Mouse (Mus musculus) v-Abl transformed pro-B cells (cell line): ENCODE results near the gene Cry1.

Experiments
- in situ Hi-C, 2 experiments: fragments of 400-800 bp; cut with MboI; formaldehyde crosslinking; loops; one replicate each; pipeline ENCODE4 v1.15.1; 2025; ENCODE audit not compliant: unreplicated experiment in 2 of 2

The Cry1 gene

DNA sequence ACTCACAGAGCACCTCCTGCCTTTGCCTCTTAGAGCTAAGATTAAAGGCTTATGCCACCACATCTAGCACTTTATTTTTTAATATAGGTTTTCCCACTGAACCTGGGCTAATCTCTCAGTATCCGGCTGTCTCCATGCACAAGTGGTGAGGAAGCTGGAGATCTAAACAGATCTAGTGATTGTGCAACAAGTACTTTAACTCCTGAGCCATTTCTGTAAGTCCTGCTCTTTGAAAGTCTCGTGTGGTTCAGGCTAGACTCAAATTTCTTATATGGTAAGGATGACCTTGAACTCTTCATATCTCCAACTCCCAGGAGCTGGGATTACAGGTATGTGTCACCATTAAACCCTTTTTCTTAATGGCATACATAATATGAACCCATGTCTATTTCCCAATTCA lies 8.2 kb downstream of the Cry1 start:
- in situ Hi-C loops: loop anchor here in 1 of 2 experiments (25.0 kb wide), 1 partner anchor 736 kb away; the partner anchor contains the start of gene Prdm4

DNA sequence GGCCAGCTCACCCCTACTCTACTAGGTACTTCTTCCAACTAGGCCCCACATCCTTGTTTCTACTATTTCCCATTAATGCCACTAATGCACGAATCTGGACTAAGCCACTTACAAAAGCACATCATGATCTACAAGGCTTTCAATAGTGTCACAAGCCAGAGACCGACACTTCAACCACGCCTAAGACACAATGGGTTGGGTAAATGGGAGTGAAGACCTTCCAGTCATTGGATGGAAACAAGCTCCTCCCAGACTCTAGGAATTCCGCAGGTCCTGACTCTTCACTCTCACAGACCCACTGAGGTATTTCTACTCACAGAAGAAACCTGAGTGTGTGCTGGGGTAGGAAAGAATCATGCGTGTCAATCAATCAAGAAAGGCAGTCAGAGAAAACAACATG lies 19.6 kb downstream of the Cry1 start:
- in situ Hi-C loops: no loop called here

DNA sequence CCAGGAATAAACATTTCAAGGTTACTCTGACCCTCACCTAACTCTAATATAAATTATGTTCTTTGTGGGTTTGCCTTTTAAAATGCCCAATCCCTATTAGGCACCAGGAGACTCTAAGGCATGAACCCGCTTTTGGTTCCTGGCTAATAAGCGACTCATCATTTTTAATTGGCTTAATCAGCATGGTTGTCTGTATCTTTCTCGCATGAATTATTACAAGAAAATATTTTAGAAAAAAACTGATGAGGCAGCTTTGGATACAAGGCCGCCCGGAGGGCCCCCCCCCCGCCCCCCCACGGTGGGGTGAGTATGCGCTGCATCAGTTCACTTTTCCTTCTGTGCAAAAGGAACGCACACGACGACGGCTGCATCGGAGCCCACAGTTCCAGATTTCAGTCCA lies 20.1 kb downstream of the Cry1 start:
- in situ Hi-C loops: no loop called here

DNA sequence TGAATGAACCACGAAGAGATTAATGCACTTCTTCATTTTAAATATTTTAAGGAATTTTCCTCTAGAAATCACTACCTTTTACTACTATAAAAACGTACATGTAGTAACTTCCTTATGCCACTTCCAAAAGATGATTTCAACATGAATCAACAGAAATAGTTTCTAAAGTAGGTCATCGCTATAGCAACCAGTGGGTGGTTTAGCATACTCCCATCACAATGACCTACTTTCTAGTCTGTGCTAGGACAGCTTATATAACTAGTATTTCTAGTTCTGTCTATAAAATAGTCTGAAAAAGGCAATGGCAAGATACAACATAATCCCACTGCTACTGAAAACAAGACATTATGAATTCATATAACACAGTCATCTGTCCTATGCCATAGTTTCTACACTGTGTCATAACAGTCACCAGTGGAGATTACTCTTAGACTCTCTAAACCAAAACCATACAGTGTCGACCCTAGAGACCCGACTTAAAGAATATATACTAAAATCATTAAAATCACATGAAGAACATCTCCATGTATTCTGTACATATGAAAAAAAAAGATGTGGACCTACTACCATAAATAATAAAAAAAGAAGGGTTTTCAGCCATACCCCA lies 23.0 kb downstream of the Cry1 start:
- in situ Hi-C loops: no loop called here

DNA sequence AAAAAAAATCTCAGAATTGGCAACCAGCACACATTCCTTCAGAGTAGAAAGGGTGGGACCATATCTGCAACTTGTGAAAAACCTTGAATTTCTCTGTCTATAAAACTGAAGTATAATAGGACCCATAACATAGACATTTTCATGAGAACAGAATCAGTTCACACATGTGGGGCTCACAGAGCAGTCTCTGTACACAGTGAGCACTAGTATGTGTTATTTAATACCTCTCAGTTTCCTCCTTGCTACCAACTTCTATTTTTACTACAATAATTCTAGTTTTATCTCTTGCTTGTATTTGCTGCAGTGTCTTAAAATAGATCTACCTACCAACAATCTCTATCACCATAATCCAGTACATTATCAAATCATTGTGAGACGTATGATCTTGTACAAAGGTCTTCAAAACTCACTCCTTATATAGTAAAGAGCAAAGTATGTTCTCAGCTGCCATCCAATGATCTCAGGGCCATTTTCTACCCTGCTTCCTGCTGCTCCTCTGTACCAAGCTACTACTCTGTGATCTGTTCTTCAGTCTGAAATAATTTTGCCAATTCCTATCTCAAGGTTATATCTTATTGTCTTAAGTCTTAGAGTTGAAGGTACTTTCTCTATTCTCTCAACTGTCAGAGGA lies 24.8 kb downstream of the Cry1 start:
- in situ Hi-C loops: loop anchor here in 1 of 2 experiments (10.0 kb wide), 2 partner anchors 495 to 1305 kb away; no protein-coding TSS in a partner anchor

DNA sequence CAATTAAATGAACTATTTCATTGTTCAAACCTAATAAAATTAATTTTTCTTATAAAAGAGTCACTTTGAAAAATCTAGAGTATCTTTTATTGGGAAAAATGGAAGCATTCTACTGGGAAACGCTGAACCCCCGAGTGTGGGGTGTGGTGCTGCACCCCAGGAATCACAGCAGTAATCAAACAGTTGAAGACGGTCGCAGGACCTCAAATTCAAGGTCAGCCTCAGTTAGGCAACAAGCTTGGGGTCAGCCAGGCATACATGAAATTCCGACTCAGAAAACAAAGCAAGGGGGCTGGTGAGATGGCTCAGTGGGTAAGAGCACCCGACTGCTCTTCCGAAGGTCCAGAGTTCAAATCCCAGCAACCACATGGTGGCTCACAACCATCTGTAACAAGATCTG lies 27.4 kb downstream of the Cry1 start:
- in situ Hi-C loops: loop anchor here in 1 of 2 experiments (10.0 kb wide), 2 partner anchors 497 to 1307 kb away; no protein-coding TSS in a partner anchor

DNA sequence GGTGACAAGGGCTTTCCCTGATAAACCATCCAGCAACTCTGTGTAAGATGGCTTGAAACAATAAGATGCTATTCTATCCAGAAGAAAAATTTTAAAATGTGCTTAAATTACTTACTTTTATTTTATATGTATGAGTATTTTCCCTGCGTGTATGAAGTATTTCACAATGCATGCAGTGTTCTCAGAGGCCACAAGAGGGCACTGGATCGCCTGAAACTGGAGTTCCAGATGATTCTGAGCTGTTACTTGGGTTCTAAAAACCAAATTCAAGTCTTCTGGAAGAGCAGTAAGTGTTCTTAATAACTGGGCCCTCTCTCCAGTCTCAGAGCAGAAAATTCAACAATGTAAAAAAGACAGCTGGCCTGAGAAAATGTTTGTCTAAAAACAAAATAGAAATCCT lies 30.7 kb downstream of the Cry1 start:
- in situ Hi-C loops: loop anchor here in 1 of 2 experiments (10.0 kb wide), 2 partner anchors 501 to 1311 kb away; no protein-coding TSS in a partner anchor

DNA sequence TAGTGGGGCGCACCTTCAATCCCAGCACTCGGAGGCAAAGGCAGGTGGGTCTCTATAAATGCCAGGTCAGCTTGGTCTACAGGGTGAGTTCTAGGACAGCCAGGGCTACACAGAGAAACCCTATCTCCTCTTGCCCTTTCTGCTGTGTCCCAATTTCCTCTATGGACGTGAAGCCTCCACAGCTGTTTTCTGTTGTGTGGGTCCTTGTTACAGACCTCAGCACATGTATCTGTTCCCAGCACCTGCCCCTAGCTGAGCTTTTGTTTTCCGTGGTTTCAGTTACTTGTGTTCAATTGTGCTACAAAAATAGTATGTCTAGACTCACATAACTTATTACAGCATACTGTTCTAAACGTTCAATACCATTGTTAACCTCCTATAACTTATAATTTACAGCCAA lies 35.6 kb downstream of the Cry1 start:
- in situ Hi-C loops: no loop called here

DNA sequence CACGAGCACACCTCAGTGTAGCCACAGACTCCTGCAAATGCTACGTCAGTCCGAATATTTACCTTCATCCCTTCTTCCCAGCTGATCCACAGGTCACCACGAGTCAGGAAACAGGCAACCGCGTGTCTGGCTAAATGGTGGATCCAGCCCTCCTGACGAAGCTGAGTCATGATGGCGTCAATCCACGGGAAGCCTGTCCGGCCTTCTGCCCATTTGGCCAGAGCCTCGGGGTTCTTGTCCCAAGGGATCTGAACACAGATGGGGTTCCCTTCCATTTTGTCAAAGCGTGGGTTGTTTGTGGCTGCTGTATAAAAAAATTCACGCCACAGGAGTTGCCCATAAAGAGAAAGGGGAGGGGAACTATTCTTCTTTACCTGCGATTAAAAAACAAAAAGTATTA lies 38.6 kb downstream of the Cry1 start:
- in situ Hi-C loops: no loop called here

DNA sequence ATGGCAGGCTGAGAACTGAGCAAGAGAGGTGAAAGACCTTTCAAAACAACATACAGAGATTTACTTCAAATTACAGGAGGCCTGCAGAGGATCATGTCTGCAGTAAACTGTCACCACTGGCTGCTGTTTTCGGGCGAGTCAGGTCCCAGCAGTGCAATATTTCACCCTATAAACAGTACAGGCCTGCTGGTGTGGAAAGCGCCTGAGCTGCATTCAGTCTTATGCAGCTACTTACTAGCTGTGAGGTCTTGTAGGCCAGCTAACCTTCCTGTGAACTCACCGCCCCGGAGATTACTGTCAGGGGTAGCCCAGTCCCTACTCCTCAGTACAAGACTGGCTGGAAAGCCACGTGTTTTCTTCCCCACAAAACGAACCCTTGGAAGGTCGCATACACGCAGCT lies 43.4 kb downstream of the Cry1 start:
- in situ Hi-C loops: no loop called here

DNA sequence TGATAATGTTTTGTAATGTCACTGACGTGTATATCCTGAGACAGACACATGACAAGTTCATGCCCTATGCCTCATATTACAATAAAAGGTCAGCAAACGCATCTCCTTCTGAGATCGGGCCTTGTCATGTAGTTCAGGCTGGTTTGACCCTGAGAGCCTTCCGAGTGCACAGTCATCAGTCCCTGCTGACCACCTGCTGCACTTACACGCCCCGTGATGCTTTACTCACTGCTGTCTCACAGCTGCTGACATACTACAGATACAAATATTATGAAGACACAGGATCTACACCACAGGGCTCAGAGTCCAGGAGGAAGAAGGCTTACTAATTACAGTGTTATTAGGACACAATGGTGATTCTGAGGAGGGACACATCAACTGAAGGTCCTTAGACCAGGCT lies 48.3 kb downstream of the Cry1 start:
- in situ Hi-C loops: no loop called here

DNA sequence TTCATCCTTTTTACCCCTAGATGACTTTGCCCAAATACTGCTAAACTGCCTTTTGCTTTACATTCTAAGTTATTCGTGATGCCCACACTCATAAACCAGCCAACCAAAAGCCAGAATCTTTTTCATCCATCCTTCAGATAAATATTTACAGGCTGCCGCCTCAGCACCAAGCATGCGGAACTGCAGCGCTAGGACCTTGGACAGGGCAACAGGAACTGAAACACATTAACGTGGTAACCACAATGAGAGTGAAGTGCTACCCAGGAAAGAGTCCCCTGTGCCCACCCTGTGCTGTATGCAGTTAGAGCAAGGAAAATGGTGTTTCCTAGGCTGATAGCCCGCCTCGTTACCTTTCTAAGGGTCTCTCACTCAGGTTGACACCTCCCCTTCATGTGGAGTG lies 56.4 kb downstream of the Cry1 start:
- in situ Hi-C loops: loop anchor here (5.0 to 10.0 kb wide), 3 partner anchors 54 to 484 kb away; no protein-coding TSS in a partner anchor

DNA sequence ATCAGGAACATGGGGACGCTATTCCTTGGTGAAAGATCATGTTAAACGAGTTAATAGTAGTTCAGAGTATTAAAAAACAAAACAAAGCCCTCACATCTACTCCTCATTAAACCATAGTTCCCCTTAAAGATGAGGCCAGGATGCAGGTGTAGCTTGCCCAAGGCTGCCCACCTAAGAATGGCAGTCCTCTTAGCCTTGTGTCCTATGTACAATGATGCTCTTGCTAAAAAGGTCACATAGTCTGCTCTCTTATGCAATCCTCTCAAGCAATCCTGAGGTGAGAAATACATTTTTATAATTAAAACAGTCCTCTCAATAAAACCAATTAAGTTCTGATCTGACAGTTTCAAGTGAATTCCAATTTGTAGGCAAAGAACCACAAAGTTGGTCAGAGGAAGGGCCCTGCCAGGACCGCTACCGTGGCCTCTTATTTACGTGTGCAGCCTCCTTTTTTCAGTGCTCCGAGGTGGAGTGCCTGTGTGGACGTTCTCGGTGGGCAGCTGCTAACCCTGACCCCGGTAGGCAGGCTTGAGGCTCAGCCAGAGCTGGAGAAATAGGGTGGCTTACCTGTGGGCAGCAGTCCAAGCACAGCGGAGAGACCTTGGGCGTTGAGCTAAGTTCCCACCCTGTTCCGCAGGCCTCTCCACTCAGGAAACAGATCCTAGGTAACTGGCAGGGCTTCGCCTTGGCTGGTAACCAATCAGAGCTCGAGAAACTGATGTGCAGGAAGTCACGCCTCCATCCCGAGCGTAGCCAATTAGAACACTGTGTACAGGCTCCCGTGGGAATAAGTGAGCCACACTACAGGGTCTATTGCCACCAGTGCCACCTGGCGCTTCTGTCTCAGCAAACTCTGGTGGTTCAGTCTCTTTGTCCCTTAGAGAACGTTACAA lies 57.2 kb downstream of the Cry1 start, which contains the start of gene Mterf2:
Gene Mterf2 (minus strand): TSS at position 633 of the 893 bp plus-strand sequence.
- in situ Hi-C loops: loop anchor here (5.0 to 10.0 kb wide), 3 partner anchors 55 to 483 kb away; no protein-coding TSS in a partner anchor

DNA sequence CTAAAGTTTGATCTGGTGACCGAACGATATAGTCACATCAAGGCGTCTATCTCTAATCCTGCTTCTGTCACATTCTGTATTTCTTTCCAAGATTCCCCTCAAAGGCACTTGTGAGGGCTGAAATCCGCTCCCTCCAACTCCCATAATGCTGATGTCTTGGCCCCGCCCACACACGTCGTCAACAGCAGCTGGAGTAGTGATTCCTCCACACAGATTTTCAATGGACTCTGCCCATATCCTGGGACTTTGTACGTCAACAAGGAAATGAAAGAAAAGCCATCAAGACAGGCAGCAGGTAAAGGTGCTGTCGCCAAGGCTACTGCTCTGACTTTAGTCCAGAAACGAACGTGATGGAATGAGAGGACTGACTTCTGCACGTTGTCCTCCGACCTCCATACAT lies 59.7 kb downstream of the Cry1 start:
- in situ Hi-C loops: loop anchor here (5.0 to 10.0 kb wide), 3 partner anchors 57 to 480 kb away; no protein-coding TSS in a partner anchor

DNA sequence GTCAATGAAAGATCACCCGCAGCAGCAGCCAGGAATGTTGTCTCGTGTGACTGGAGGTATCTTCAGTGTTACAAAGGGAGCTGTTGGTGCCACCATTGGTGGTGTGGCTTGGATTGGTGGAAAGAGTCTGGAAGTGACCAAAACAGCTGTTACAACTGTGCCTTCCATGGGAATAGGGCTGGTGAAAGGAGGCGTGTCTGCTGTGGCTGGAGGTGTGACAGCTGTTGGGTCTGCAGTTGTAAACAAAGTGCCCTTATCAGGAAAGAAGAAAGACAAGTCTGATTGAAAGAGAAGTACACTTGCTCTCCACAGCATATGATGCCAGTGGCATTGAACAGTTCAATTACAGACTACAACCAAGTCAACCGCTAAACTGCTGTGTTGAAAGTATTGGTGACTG lies 70.5 kb downstream of the Cry1 start:
- in situ Hi-C loops: no loop called here

DNA sequence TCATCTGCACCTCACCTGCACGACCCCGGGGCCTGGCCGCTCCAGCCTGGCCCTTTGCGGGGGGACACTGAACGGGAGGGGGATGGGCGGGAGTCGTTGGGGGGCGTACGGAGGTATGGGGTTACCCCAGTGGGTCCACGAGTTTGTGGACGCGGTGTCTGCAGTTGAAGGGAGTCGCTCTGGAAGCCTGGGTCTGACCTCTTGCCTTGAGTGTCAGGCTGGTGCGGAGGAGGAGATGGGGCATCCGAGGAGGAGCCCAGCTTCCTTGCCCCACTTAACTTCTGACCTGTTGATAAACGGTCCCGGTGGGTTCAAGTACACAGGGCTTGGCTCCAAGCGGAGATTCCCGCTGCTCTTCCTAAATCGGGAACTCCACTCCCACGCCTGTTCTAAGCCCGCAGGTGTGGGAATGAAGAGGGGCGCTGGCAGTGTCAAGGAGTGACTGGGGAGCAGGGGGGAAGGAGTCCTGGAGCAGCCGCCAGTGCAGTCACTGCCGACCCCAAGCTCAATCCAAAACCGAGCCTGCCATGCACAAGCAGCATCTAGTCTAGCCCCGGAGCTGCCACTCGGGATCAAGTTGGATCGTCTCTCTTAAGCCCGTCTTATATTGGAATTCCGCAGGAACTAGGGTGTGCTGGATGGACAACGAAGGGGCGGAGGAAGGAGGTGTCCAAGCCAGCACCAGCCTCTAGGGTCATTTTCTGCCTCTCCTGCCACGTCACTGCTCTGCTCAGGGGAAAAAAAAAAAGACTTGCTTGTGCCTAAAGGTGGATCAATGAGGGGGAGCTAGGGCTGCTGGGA lies 81.6 kb downstream of the Cry1 start:
- in situ Hi-C loops: loop anchor here in 1 of 2 experiments (10.0 kb wide), 1 partner anchor 188 kb away; the partner anchor contains the start of gene Ric8b

DNA sequence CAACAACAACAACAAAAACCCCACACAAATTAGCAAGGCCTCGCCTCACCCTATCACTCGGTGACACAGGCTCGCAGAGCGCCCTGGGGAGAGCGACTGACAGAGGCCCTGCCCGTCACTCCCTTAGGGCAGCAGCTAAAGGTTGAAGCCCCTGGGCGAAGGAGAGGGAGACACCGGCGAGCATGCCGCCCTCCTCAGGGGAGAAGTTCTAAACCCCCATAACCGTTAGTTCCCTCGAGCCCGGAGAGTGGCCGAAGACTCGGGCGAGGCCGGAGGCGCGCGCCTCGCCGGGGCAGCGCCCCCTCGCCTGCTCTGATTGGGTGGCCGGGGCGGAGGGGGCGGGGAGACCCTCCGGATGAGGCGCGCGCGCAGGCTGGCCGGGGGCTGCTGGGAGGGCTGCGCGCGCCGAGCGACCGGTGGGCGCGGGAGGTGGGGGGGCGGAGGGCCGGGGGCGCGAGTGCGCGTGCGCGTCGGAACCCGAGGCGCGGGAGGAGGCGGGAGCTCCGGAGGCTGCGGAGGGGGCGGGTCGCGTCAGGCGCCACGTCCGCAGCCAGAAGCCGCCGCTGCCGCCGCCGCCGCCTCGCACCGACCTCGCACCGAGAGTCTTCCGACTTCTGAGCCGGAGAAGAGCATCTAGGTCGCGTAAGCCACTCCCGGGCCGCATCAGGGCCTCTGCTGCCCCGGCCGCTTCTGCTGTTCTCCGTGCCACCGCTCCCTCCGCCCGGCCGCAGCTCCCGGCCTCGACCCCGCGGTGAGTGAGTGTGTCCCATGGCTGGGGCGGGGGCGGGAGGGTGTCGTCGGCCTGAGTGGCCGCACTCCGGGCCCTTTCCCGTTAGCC lies 82.4 kb downstream of the Cry1 start, which contains the start of the genes Fhl4 and Tmem263:
Gene Fhl4 (minus strand): TSS at position 249 of the 838 bp plus-strand sequence.
Gene Tmem263 (plus strand): TSS at position 381 of the 838 bp plus-strand sequence.
- in situ Hi-C loops: loop anchor here in 1 of 2 experiments (10.0 kb wide), 1 partner anchor 188 kb away; the partner anchor contains the start of gene Ric8b

DNA sequence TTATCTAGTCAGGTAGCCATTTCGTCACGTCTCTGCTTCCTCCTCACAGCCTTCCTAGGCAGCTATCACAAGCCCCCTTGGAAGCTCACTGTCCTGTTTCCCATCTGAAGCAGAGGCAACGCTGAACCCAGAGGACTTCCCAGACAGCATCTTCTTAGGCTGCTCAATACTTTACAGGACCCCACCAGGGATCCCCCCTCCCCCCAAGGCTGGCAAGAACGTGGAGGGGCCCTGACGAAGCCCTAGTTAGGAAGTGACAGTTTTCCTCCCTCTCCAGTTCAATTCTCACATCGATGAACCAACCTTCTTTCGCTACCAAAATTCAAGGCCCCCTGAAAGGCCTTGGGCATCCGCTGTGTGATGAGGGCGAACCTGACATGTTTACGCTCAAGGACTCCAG lies 83.0 kb downstream of the Cry1 start:
- in situ Hi-C loops: loop anchor here in 1 of 2 experiments (10.0 kb wide), 1 partner anchor 187 kb away; the partner anchor contains the start of gene Ric8b
